Mouse (Mus musculus): ENCODE results near the gene Nsf. TPM values are rescaled to one million over a fixed set of nuclear protein-coding genes. Genes with fewer than 3 reads are reported as not detected.
A peak's percentile ranks its signal among the peaks of the same experiment; 100 is the strongest.

The Nsf gene
- total RNA-seq, 2 experiments from 2014 or later, result 36.0 to 37.8 TPM

GRCm38 (mm10) chr11:103853284-103853920, 100.5 kb downstream of the Nsf start:
- intact Hi-C loops (cut with DNase I), result no loop called here

GRCm38 (mm10) chr11:103852590-103853283, 101.1 kb downstream of the Nsf start:
- DNase-seq, result no peak
- intact Hi-C loops (cut with DNase I), result no loop called here

More at GRCm38 (mm10) chr11:103853284-103853920, 100.5 kb downstream of the Nsf start:
- no peak for DNase-seq

GRCm38 (mm10) chr11:103848287-103848686, 105.6 kb downstream of the Nsf start:
- no peak for DNase-seq
- intact Hi-C loops (cut with DNase I), result no loop called here

- no peak for DNase-seq
- intact Hi-C loops (cut with DNase I), result no loop called here
Measured at GRCm38 (mm10) chr11:103840834-103841233, 113.0 kb downstream of the Nsf start.

- no peak for DNase-seq
Measured at GRCm38 (mm10) chr11:103838955-103839354, 114.9 kb downstream of the Nsf start.

GRCm38 (mm10) chr11:103832331-103832730, 121.5 kb downstream of the Nsf start:
- intact Hi-C loops (cut with DNase I), result no loop called here
- DNase-seq, result no peak

More at GRCm38 (mm10) chr11:103838955-103839354, 114.9 kb downstream of the Nsf start:
- intact Hi-C loops (cut with DNase I), result no loop called here

GRCm38 (mm10) chr11:103831766-103832165, 122.1 kb downstream of the Nsf start:
- no peak for DNase-seq

GRCm38 (mm10) chr11:103830476-103830875, 123.4 kb downstream of the Nsf start:
- DNase-seq, result no peak
- intact Hi-C loops (cut with DNase I), result no loop called here

More at GRCm38 (mm10) chr11:103831766-103832165, 122.1 kb downstream of the Nsf start:
- intact Hi-C loops (cut with DNase I), result no loop called here

- DNase-seq, result no peak
- intact Hi-C loops (cut with DNase I), result no loop called here
Measured at GRCm38 (mm10) chr11:103829956-103830355, 123.9 kb downstream of the Nsf start.

- intact Hi-C loops (cut with DNase I), result no loop called here
- no peak for DNase-seq
Measured at GRCm38 (mm10) chr11:103828866-103829265, 125.0 kb downstream of the Nsf start.

GRCm38 (mm10) chr11:103827201-103827600, 126.7 kb downstream of the Nsf start:
- intact Hi-C loops (cut with DNase I), result no loop called here
- no peak for DNase-seq

- no peak for DNase-seq
- intact Hi-C loops (cut with DNase I), result no loop called here
Measured at GRCm38 (mm10) chr11:103816719-103817118, 137.1 kb downstream of the Nsf start.

- intact Hi-C loops (cut with DNase I), result no loop called here
- DNase-seq, result peak; percentile 23 to 37
Measured at GRCm38 (mm10) chr11:103815986-103816385, 137.9 kb downstream of the Nsf start.

- intact Hi-C loops (cut with DNase I), result no loop called here
- DNase-seq, result no peak
Measured at GRCm38 (mm10) chr11:103814808-103815207, 139.0 kb downstream of the Nsf start.

GRCm38 (mm10) chr11:103811246-103811645, 142.6 kb downstream of the Nsf start:
- intact Hi-C loops (cut with DNase I), result no loop called here
- no peak for DNase-seq

GRCm38 (mm10) chr11:103810631-103811030, 143.2 kb downstream of the Nsf start:
- intact Hi-C loops (cut with DNase I), result no loop called here
- DNase-seq, result no peak

GRCm38 (mm10) chr11:103809611-103810598, 144.0 kb downstream of the Nsf start:
- intact Hi-C loops (cut with DNase I), result no loop called here
- peak; percentile 13 to 16 for DNase-seq

- DNase-seq, result no peak
- intact Hi-C loops (cut with DNase I), result no loop called here
Measured at GRCm38 (mm10) chr11:103808771-103809610, 144.9 kb downstream of the Nsf start.

GRCm38 (mm10) chr11:103807966-103808365, 145.9 kb downstream of the Nsf start:
- intact Hi-C loops (cut with DNase I), result no loop called here

GRCm38 (mm10) chr11:103804804-103805203, 149.1 kb downstream of the Nsf start:
- DNase-seq, result no peak
- intact Hi-C loops (cut with DNase I), result no loop called here

More at GRCm38 (mm10) chr11:103807966-103808365, 145.9 kb downstream of the Nsf start:
- DNase-seq, result no peak

Data from heart, postnatal 14 days (tissue).